Mouse (Mus musculus): ENCODE data around the gene Kcnk4. TPM values are rescaled to one million over a fixed set of nuclear protein-coding genes. Genes with fewer than 3 reads are reported as not detected.
A peak's percentile ranks its signal among the peaks of the same experiment; 100 is the strongest.

Kcnk4 gene
- polyA plus RNA-seq (2015; fragmentation: Nextera tagmentation; extraction: Ambion mirVana): 11.8 and 13.8 TPM in 2 replicates

- H3K27me3 ChIP-seq (replicated peaks): peaks cover 66% of the 10 kb centered on the region
- ATAC-seq (ENCODE audit: low FRiP score): no peak
- 15% methylated on average over 17 of the region's 23 CpGs for WGBS
Observed at GRCm38 (mm10) chr19:6934195-6934977, at the start of gene Kcnk4. TSS of gene Kcnk4 (minus strand) at chr19:6934515.

DNA sequence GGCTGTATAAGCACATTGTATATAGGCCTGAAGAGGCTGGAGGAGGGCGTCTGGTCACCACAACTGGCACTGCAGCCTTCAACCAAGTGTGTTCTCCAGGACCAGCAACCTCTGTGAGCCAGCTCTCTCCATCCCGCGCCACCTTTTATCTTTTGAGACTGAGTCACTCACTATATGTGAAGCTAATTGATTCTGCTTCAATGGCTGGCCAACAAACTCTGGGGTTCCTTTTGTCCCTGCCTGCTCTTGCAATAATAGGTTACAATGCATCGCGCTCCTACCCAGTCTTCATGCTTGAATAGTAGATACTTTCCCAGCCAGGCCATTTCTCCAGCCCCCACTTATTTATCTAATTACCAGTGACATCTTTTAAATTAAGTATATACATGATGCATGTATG, 49.3 kb upstream of the Kcnk4 start:
- H3K4me1 ChIP-seq: peaks cover 49% of the 10 kb centered on the region
- no peak for ATAC-seq (ENCODE audit: low FRiP score)
- H3K27ac ChIP-seq (replicated peaks): no peak overlapping the region
- 38% methylated on average over 5 of the region's 5 CpGs for WGBS
- no peaks in the 10 kb centered on the region for H3K9me3 ChIP-seq (replicated peaks)
- H3K27me3 ChIP-seq (replicated peaks): no peaks in the 10 kb centered on the region
- H3K9ac ChIP-seq (replicated peaks): no peak overlapping the region
- H3K36me3 ChIP-seq: peaks cover 27% of the 10 kb centered on the region
- no peak overlapping the region for H3K4me2 ChIP-seq
- no peak overlapping the region for H3K4me3 ChIP-seq (replicated peaks)

More at GRCm38 (mm10) chr19:6934195-6934977, at the start of gene Kcnk4:
- H3K4me2 ChIP-seq: peak within 1 kb of the TSS; percentile 76
- peak within 1 kb of the TSS; percentile 42; the same call in 1 of the 2 replicates for H3K27ac ChIP-seq (replicated peaks)
- H3K9ac ChIP-seq (replicated peaks): peak within 1 kb of the TSS; percentile 50
- peak within 1 kb of the TSS; percentile 47 for H3K4me3 ChIP-seq (replicated peaks)
- peaks cover 37% of the 10 kb centered on the region for H3K4me1 ChIP-seq
- H3K36me3 ChIP-seq: 0 out of 2 replicates have a peak, but pooled peaks cover 6% of the 10 kb centered on the region
- no peaks in the 10 kb centered on the region for H3K9me3 ChIP-seq (replicated peaks)

GRCm38 (mm10) chr19:6981465-6981864, 47.1 kb upstream of the Kcnk4 start:
- no peak for ATAC-seq (ENCODE audit: low FRiP score)
- Histone ChIP-seq H3K9ac (replicated peaks) (no peak overlapping the region), H3K4me3 (replicated peaks) (peak overlapping the region; percentile 71; the same call in 1 of the 2 replicates), H3K27me3 (replicated peaks) (no peaks in the 10 kb centered on the region), H3K4me1 (peaks cover 56% of the 10 kb centered on the region), H3K27ac (replicated peaks) (no peak overlapping the region), H3K4me2 (peak overlapping the region; percentile 82), H3K9me3 (replicated peaks) (no peaks in the 10 kb centered on the region), H3K36me3 (peaks cover 41% of the 10 kb centered on the region)
- WGBS: 93% methylated on average over 4 of the region's 4 CpGs

DNA sequence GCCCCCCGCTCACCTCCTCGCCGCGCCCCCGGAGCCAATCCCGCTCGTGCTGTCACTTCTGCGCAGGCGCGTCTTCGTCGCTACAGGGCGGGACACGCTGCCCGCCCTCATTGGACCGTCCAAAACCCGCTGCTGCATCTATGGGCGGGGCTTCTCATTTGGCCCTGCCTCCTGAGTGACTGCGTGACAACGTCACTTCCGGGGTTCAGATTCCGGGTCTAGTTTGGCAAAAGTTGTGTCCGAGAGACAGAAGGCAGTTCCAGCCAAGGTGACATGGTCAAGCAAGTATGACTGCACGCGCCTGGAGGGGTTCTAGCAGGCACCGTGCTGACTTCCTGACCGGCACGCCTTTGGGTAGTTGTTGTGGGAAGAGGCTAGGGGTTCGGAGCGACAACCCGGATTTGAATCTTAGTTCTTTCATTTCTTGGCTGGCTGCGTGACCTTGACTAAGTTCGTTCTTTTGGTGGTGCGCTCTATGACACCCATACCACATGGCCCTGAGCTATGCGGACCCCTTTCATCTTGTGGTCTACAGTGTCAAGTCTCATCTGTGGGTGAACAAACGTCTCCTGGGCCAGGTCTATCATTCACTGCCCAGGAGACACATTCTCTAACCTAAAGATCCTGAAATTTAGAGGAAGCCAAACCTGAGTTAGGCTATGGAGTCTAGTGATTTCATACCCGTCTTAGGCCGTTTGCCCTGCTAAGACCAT, 46.2 kb upstream of the Kcnk4 start, which contains the start of gene Fkbp2:
Fkbp2 (minus strand) TSS at position 121 of the 713 bp plus-strand sequence.
- Histone ChIP-seq H3K9ac (replicated peaks) (peak within 1 kb of the TSS; percentile 74), H3K9me3 (replicated peaks) (no peaks in the 10 kb centered on the region), H3K4me1 (peaks cover 57% of the 10 kb centered on the region), H3K27me3 (replicated peaks) (no peaks in the 10 kb centered on the region), H3K4me3 (replicated peaks) (peak within 1 kb of the TSS; percentile 71), H3K36me3 (peaks cover 38% of the 10 kb centered on the region), H3K27ac (replicated peaks) (peak within 1 kb of the TSS; percentile 99), H3K4me2 (peak within 1 kb of the TSS; percentile 82)
- ATAC-seq (ENCODE audit: low FRiP score): peak; percentile 92
- 2% methylated on average over 38 of the region's 38 CpGs for WGBS

DNA sequence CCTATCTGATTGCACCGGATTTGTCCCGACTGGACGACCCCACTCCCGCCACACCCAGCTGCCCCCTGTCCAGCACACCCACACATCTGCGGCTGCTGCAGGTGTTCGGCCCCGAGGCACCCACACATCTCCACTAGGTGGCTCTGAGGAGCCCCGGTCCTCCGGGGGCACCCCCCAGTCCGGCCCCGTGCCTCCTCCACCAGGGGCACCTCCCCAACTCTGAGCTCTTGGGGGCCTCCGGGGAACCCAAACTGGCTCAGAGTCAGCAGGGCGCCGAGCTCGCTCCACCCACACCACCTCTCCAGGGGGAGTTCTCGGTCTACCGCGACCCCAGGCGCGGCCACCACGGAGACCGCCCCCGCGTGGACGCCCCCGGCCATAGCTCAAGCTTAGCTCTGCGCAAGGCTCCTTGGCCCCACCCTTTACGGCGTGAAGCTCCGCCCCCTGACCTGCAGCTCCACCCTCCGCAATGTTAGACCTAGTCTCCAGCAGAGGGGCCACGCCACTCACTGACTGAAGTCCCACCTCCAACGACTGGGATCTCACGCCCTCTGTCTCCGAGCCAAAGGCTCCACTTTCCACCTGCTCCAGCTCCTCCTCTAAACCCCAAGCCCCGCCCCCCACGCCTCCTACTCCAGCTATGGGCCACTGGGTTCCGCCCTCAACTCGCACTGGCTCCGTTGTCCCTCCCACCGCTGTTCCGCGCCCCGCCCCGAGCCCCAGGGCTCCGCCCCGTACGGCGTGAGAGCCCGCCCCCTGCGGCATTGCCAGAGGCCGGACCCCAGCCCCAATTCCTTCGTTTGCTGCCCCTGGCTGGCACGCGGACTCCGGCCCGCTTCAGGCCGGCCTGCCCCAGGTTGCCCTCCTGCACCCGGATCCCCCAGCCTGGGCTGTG, 45.4 kb upstream of the Kcnk4 start:
- peak overlapping the region; percentile 71 for H3K4me3 ChIP-seq (replicated peaks)
- H3K36me3 ChIP-seq: peaks cover 30% of the 10 kb centered on the region
- no peaks in the 10 kb centered on the region for H3K27me3 ChIP-seq (replicated peaks)
- under 1% methylated on average over 58 of the region's 59 CpGs for WGBS
- peak overlapping the region; percentile 74 for H3K9ac ChIP-seq (replicated peaks)
- no peaks in the 10 kb centered on the region for H3K9me3 ChIP-seq (replicated peaks)
- ATAC-seq (ENCODE audit: low FRiP score): peak; percentile 90
- peak overlapping the region; percentile 82 for H3K4me2 ChIP-seq
- H3K27ac ChIP-seq (replicated peaks): peak overlapping the region; percentile 99
- peaks cover 53% of the 10 kb centered on the region for H3K4me1 ChIP-seq

GRCm38 (mm10) chr19:6979001-6979479, 44.7 kb upstream of the Kcnk4 start:
- Histone ChIP-seq H3K4me1 (peaks cover 55% of the 10 kb centered on the region), H3K9ac (replicated peaks) (peak overlapping the region; percentile 49), H3K27me3 (replicated peaks) (no peaks in the 10 kb centered on the region), H3K27ac (replicated peaks) (peak overlapping the region; percentile 99), H3K9me3 (replicated peaks) (no peaks in the 10 kb centered on the region), H3K4me2 (peak overlapping the region; percentile 82), H3K4me3 (replicated peaks) (peak overlapping the region; percentile 71), H3K36me3 (peaks cover 29% of the 10 kb centered on the region)
- 9% methylated on average over 11 of the region's 11 CpGs for WGBS
- ATAC-seq (ENCODE audit: low FRiP score): no peak

DNA sequence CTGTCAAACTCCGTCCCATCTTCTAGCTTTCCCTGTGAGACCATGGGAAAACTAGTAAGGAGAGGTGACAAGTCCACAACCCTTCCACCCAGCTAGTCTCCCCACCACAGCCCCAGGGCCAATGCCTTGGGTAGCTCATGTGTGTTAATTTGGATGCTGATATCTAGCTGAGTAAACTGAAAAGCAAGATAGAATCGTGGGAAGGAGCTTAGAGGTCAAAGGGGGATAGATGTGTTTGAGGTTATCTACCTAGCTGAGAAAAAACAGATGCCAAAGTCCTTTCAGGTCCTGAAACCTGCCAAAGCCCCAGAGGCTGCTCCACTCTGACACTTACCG, 44.3 kb upstream of the Kcnk4 start:
- 49% methylated on average over 3 of the region's 3 CpGs for WGBS
- Histone ChIP-seq H3K36me3 (peaks cover 25% of the 10 kb centered on the region), H3K27ac (replicated peaks) (peak overlapping the region; percentile 99), H3K27me3 (replicated peaks) (no peaks in the 10 kb centered on the region), H3K4me2 (peak overlapping the region; percentile 82), H3K9me3 (replicated peaks) (no peaks in the 10 kb centered on the region), H3K4me1 (peaks cover 59% of the 10 kb centered on the region), H3K4me3 (replicated peaks) (peak overlapping the region; percentile 71), H3K9ac (replicated peaks) (peak overlapping the region; percentile 49; the same call in 1 of the 2 replicates)
- ATAC-seq (ENCODE audit: low FRiP score): no peak

DNA sequence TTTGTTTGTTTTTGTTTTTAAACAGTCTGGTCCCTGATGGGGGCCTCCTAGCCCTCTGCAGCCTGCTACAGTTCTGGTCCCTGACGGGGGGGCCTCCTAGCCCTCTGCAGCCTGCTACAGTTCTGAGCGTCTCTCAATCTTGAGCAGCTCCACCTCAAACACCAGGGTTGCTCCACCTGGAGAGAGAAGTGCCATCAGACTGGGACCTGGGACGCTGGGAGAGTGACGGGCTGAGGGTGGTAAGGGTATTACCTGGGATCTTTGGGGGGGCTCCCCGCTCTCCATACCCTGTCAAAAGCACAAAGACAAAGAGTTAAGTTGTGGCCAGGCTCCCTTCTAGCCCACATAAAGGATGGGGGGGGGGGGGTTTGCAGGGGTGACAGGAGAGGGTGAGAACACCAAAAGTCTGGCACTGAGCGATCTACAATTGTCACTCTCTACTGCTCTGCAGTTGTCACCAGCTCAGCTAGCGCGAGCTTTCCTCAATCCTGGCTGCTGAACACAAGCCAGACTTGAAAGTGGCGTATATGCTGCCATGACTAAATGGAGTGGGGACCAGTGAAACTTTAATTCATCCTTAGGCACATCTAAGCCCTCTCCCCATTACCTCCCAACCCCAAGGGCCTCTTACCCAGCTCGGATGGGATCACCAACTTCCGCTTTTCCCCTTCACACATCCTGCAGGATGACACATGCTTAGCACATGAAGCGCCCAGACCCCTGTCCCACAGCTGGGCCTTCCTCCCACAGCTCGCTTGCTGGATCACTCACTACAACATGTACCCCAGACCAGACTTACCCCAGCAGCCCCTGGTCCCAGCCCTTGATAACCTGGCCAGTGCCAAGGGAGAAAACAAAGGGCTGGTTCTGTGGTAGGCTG, 43.7 kb upstream of the Kcnk4 start:
- H3K4me1 ChIP-seq: peaks cover 59% of the 10 kb centered on the region
- H3K27me3 ChIP-seq (replicated peaks): no peaks in the 10 kb centered on the region
- H3K27ac ChIP-seq (replicated peaks): peak overlapping the region; percentile 99
- peak overlapping the region; percentile 71 for H3K4me3 ChIP-seq (replicated peaks)
- peak overlapping the region; percentile 49; the same call in 1 of the 2 replicates for H3K9ac ChIP-seq (replicated peaks)
- H3K4me2 ChIP-seq: peak overlapping the region; percentile 82
- peaks cover 24% of the 10 kb centered on the region for H3K36me3 ChIP-seq
- WGBS: 82% methylated on average over 13 of the region's 13 CpGs
- H3K9me3 ChIP-seq (replicated peaks): no peaks in the 10 kb centered on the region
- ATAC-seq (ENCODE audit: low FRiP score): no peak

GRCm38 (mm10) chr19:6975537-6976521, 41.5 kb upstream of the Kcnk4 start, which contains the start of gene Plcb3:
TSS of gene Plcb3 (minus strand) at chr19:6976470.
- no peak for ATAC-seq (ENCODE audit: low FRiP score)
- 0 out of 2 replicates have a peak, but pooled peaks cover 2% of the 10 kb centered on the region for H3K27me3 ChIP-seq (replicated peaks)
- H3K9me3 ChIP-seq (replicated peaks): no peaks in the 10 kb centered on the region
- peak within 1 kb of the TSS; percentile 93 for H3K27ac ChIP-seq (replicated peaks)
- peak within 1 kb of the TSS; percentile 74 for H3K9ac ChIP-seq (replicated peaks)
- H3K36me3 ChIP-seq: peaks cover 14% of the 10 kb centered on the region
- 0% methylated on average over 16 of the region's 16 CpGs for WGBS
- peaks cover 52% of the 10 kb centered on the region for H3K4me1 ChIP-seq
- peak within 1 kb of the TSS; percentile 59 for H3K4me3 ChIP-seq (replicated peaks)
- H3K4me2 ChIP-seq: peak within 1 kb of the TSS; percentile 82

Data from neural tube, embryonic 15.5 days (tissue).